Mouse (Mus musculus): ENCODE data around the gene Kif21b.

Kif21b gene

GRCm38 (mm10) chr1:136130951-136131558, at the start of gene Kif21b:
Kif21b (plus strand) TSS chr1:136131389.
- DNase-seq: peak; percentile 95

GRCm38 (mm10) chr1:136085988-136086685, 45.1 kb upstream of the Kif21b start:
- no peak for DNase-seq

- DNase-seq: no peak
Observed at GRCm38 (mm10) chr1:136089368-136090165, 41.6 kb upstream of the Kif21b start.

GRCm38 (mm10) chr1:136093726-136094125, 37.5 kb upstream of the Kif21b start:
- no peak for DNase-seq

GRCm38 (mm10) chr1:136094807-136095206, 36.4 kb upstream of the Kif21b start:
- DNase-seq: no peak

GRCm38 (mm10) chr1:136102094-136102493, 29.1 kb upstream of the Kif21b start:
- DNase-seq: no peak

- DNase-seq: no peak
Observed at GRCm38 (mm10) chr1:136102551-136102950, 28.6 kb upstream of the Kif21b start.

- no peak for DNase-seq
Observed at GRCm38 (mm10) chr1:136102981-136103380, 28.2 kb upstream of the Kif21b start.

- DNase-seq: no peak
Observed at GRCm38 (mm10) chr1:136103696-136104095, 27.5 kb upstream of the Kif21b start.

GRCm38 (mm10) chr1:136104741-136105140, 26.4 kb upstream of the Kif21b start:
- DNase-seq: no peak

GRCm38 (mm10) chr1:136109464-136109863, 21.7 kb upstream of the Kif21b start:
- no peak for DNase-seq

GRCm38 (mm10) chr1:136116183-136116582, 15.0 kb upstream of the Kif21b start:
- peak; percentile 68 for DNase-seq

GRCm38 (mm10) chr1:136117069-136117468, 14.1 kb upstream of the Kif21b start:
- no peak for DNase-seq

GRCm38 (mm10) chr1:136118875-136119274, 12.3 kb upstream of the Kif21b start:
- peak; percentile 86 for DNase-seq

GRCm38 (mm10) chr1:136119571-136120262, 11.5 kb upstream of the Kif21b start:
- DNase-seq: no peak

GRCm38 (mm10) chr1:136120263-136120603, 11.0 kb upstream of the Kif21b start:
- no peak for DNase-seq

GRCm38 (mm10) chr1:136120785-136121184, 10.4 kb upstream of the Kif21b start:
- no peak for DNase-seq

GRCm38 (mm10) chr1:136122030-136122429, 9.2 kb upstream of the Kif21b start:
- DNase-seq: no peak

- no peak for DNase-seq
Observed at GRCm38 (mm10) chr1:136126159-136126765, 4.9 kb upstream of the Kif21b start.

GRCm38 (mm10) chr1:136126895-136127294, 4.3 kb upstream of the Kif21b start:
- DNase-seq: no peak

- no peak for DNase-seq
Observed at GRCm38 (mm10) chr1:136127856-136128255, 3.3 kb upstream of the Kif21b start.

- DNase-seq: peak; percentile 59
Observed at GRCm38 (mm10) chr1:136128416-136128815, 2.8 kb upstream of the Kif21b start.
